ENCODE assay signal across 12 mouse cellular contexts in genomic region chr9:14912037-14912436, GRCm38 (mm10).
"Had no signal": no experiment of that assay in that cellular context is flagged by ENCODE, and none has a peak within 500 bp of the region (broad histone marks: within the 10 kb centered on the region; RNA-seq: fewer than 3 reads in every experiment).

No protein-coding gene starts in this region.

- DNase-seq: retina, postnatal 1 day; right cerebral cortex, adult 18-20 months; right cerebral cortex, postnatal 14 days; right cerebral cortex, postnatal 25 days; right cerebral cortex, postnatal 4 days; spleen, adult 18-20 months; thymus, adult 18-20 months; thymus, adult 2 months; thymus, postnatal 14 days; thymus, postnatal 25 days; thymus, postnatal 36 days; thymus, postnatal 4 days had no signal
